Comparison of ENCODE assay signal across 22 mouse cellular contexts in the genomic region with DNA sequence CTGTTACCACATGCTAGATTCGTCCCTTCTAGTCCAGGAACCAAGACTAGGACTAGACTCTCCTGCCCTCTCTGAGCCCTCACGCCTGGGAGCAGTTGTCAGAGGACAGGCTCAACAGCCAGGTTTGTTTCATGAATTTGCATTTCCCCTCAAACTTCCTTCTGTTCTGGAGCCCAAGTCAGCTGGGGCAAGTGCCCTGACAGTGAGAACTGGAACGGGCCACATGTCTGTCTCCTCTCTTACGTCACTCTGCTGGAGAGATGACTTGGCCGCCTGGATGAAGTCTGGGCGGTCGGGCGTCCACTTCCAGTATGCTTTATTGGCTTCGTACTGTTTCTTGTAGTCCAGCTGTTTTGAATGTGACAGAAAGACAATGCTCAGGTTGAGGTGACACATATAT.
DNase-seq lines count a peak whose midpoint lies in the region; ATAC-seq and TF ChIP-seq lines count a peak whose summit lies in the region.
"Had no signal": no experiment of that assay in that cellular context is flagged by ENCODE, and none has a peak within 500 bp of the region (broad histone marks: within the 10 kb centered on the region; RNA-seq: fewer than 3 reads in every experiment).

No protein-coding gene starts in this region.

- no peaks in the 10 kb centered on the region for H3K9me3 ChIP-seq in lung, embryonic 15.5 days
- H3K9me3 ChIP-seq: embryonic facial prominence, embryonic 12.5 days; heart, embryonic 13.5 days; hindbrain, embryonic 15.5 days; limb, embryonic 10.5 days; liver, embryonic 15.5 days; midbrain, embryonic 15.5 days; neural tube, embryonic 12.5 days had no signal

- peaks cover 27% of the 10 kb centered on the region for H3K4me1 ChIP-seq in cerebellum, adult 2 months (ENCODE audit: control insufficient read depth, insufficient read depth, low read length)
- no peaks in the 10 kb centered on the region for H3K4me1 ChIP-seq in lung, embryonic 15.5 days
- H3K4me1 ChIP-seq in lung, adult 2 months (ENCODE audit: control insufficient read depth, insufficient read depth, low read length) = no peaks in the 10 kb centered on the region; the same call in 1 of the 2 replicates
- H3K4me1 ChIP-seq: embryonic facial prominence, embryonic 12.5 days; heart, embryonic 13.5 days; hindbrain, embryonic 15.5 days; limb, embryonic 10.5 days; liver, embryonic 15.5 days; midbrain, embryonic 15.5 days; neural tube, embryonic 12.5 days had no signal

- H3K27me3 ChIP-seq in cerebellum, adult 2 months (ENCODE audit: control insufficient read depth, insufficient read depth, low read length) = no peaks in the 10 kb centered on the region
- H3K27me3 ChIP-seq in lung, embryonic 15.5 days = no peaks in the 10 kb centered on the region
- H3K27me3 ChIP-seq: embryonic facial prominence, embryonic 12.5 days; heart, embryonic 13.5 days; hindbrain, embryonic 15.5 days; liver, embryonic 15.5 days; midbrain, embryonic 15.5 days; neural tube, embryonic 12.5 days had no signal

- no peak overlapping the region for H3K9ac ChIP-seq in lung, embryonic 15.5 days
- H3K9ac ChIP-seq: embryonic facial prominence, embryonic 12.5 days; heart, embryonic 13.5 days; hindbrain, embryonic 15.5 days; liver, embryonic 15.5 days; midbrain, embryonic 15.5 days; neural tube, embryonic 12.5 days had no signal

- intact Hi-C loops in gastrocnemius, adult 2 months (cut with DNase I) = no loop called here

- H3K4me3 ChIP-seq in cerebellum, adult 2 months (replicated peaks; ENCODE audit: insufficient read depth, low read depth, low read length) = no peak overlapping the region
- H3K4me3 ChIP-seq in gastrocnemius, adult 2 months = no peak overlapping the region
- no peak overlapping the region for H3K4me3 ChIP-seq in lung, embryonic 15.5 days
- no peak overlapping the region for H3K4me3 ChIP-seq in lung, adult 2 months (replicated peaks; ENCODE audit: extremely low read depth, low read depth, low read length)
- H3K4me3 ChIP-seq: embryonic facial prominence, embryonic 12.5 days; erythroblast, embryonic 14.5 days; heart, embryonic 13.5 days; hindbrain, embryonic 15.5 days; limb, embryonic 10.5 days; liver, embryonic 15.5 days; midbrain, embryonic 15.5 days; neural tube, embryonic 12.5 days had no signal

- no peak for TF ChIP-seq POLR2A in cerebellum, adult 2 months (IDR thresholded peaks at IDR 0.05; ENCODE audit: borderline replicate concordance, insufficient read depth, low read length)
- TF ChIP-seq POLR2A in lung, adult 2 months (IDR thresholded peaks at IDR 0.05; ENCODE audit: borderline replicate concordance, extremely low read depth, low read depth, low read length) = no peak

- H3K4me2 ChIP-seq in lung, embryonic 15.5 days = no peak overlapping the region
- H3K4me2 ChIP-seq: embryonic facial prominence, embryonic 12.5 days; heart, embryonic 13.5 days; hindbrain, embryonic 15.5 days; liver, embryonic 15.5 days; midbrain, embryonic 15.5 days; neural tube, embryonic 12.5 days had no signal

- peak overlapping the region; percentile 95 for H3K27ac ChIP-seq in cerebellum, adult 2 months (ENCODE audit: insufficient read depth, low read length)
- no peak overlapping the region for H3K27ac ChIP-seq in gastrocnemius, adult 2 months
- H3K27ac ChIP-seq in lung, embryonic 15.5 days = no peak overlapping the region
- H3K27ac ChIP-seq: embryonic facial prominence, embryonic 12.5 days; heart, embryonic 13.5 days; hindbrain, embryonic 15.5 days; limb, embryonic 10.5 days; liver, embryonic 15.5 days; macrophage; midbrain, embryonic 15.5 days; neural tube, embryonic 12.5 days had no signal

- peak; percentile 57 to 61 for DNase-seq in cerebellum, adult 2 months
- DNase-seq in cerebellum, adult 18-20 months = no peak
- peak; percentile 39 for DNase-seq in gastrocnemius, adult 2 months
- DNase-seq in gastrocnemius, adult 8-10 months (ENCODE audit: low spot score in 2 of 2) = no peak
- no peak for DNase-seq in lung, adult 2 months
- DNase-seq in lung, postnatal 25 days (ENCODE audit: low spot score) = peak; percentile 10
- DNase-seq: adrenal gland, postnatal 14 days; kidney, adult 2 months; kidney, postnatal 10 days; liver; right cerebral cortex, postnatal 14 days had no signal

- no peaks in the 10 kb centered on the region for H3K36me3 ChIP-seq in lung, embryonic 15.5 days
- H3K36me3 ChIP-seq: embryonic facial prominence, embryonic 12.5 days; heart, embryonic 13.5 days; hindbrain, embryonic 15.5 days; limb, embryonic 10.5 days; liver, embryonic 15.5 days; midbrain, embryonic 15.5 days; neural tube, embryonic 12.5 days had no signal

- no peak for TF ChIP-seq CTCF in cerebellum, adult 2 months (IDR thresholded peaks at IDR 0.05; ENCODE audit: borderline replicate concordance, insufficient read depth, low read depth, low read length)
- no peak for TF ChIP-seq CTCF in gastrocnemius, adult 2 months (IDR thresholded peaks at IDR 0.05)
- no peak for TF ChIP-seq CTCF in lung, adult 2 months (IDR thresholded peaks at IDR 0.05; ENCODE audit: insufficient read depth, low read length)

- 36% methylated on average over 9 of the region's 9 CpGs for WGBS in cerebellum, adult 2 months
- WGBS in lung, embryonic 15.5 days = 70% methylated on average over 9 of the region's 9 CpGs
- WGBS in lung, adult 2 months = 68% methylated on average over 9 of the region's 9 CpGs

- peak; percentile 31; the same call in 1 of the 2 replicates for ATAC-seq in lung, embryonic 15.5 days (ENCODE audit: borderline replicate concordance, extremely low read depth, low FRiP score, low TSS enrichment)
- ATAC-seq: CD4-positive, CD25-positive, alpha-beta regulatory T cell, adult 4 months; midbrain, embryonic 15.5 days had no signal

Comparison
In these comparisons a context has a peak if more than half of its experiments do, and no peak if none do; other contexts are left out.
1. DNase-seq: peak in cerebellum, adult 2 months (2 of 2), gastrocnemius, adult 2 months (single experiment) and lung, postnatal 25 days (single experiment); none in cerebellum, adult 18-20 months (0 of 2), gastrocnemius, adult 8-10 months (0 of 2) and lung, adult 2 months (single experiment).